Mouse (Mus musculus) E14TG2a.4 (cell line): ENCODE measurements around the gene Tsr3.

Experiments
- CTCF ChIP-seq: conservative IDR thresholded peaks from 2 replicates; pipeline ENCODE4 v1.5.1; 2014; ENCODE audit warnings: low read length
- NANOG ChIP-seq: IDR thresholded peaks from 2 replicates; pipeline ENCODE4 v1.6.1; 2014; ENCODE audit warnings: borderline replicate concordance, low read length, mixed read lengths

DNA sequence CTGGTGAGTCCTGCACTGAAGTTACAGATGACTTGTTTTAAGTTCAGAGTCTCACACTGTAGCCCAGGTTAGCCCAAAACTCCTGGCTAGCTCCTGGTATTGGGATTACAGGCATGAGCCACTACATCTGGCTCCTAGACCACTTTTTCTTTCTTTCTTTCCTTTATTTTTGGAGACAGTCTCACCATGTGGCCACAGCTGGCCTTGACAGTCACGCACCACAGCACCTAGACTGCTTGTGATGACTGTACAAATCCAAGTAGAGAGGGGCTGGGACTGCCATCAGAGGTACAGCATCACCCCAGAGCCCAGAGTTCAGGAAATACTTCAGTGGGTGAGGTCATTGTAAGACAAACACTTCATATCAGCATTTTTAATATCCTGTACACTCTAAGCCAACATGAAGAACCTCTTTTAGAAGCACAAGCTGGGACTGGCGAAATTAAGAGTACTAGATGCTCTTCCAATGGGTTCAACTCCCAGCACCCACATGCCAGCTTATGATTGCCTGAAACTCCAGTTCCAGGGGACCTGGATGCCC lies 30.9 kb downstream of the Tsr3 start:
- no peak for TF ChIP-seq CTCF
- TF ChIP-seq NANOG = no peak
